Mouse (Mus musculus) E14TG2a.4 (cell line): ENCODE data around the gene Spred1.

Source experiments
- CTCF ChIP-seq: conservative IDR thresholded peaks from 2 replicates; pipeline ENCODE4 v1.5.1; 2014; ENCODE audit warnings: low read length
- NANOG ChIP-seq: IDR thresholded peaks from 2 replicates; pipeline ENCODE4 v1.6.1; 2014; ENCODE audit warnings: borderline replicate concordance, low read length, mixed read lengths
- POU5F1 ChIP-seq: IDR thresholded peaks from 2 replicates; pipeline ENCODE4 v1.6.1; 2014; ENCODE audit warnings: low read length, borderline replicate concordance

DNA sequence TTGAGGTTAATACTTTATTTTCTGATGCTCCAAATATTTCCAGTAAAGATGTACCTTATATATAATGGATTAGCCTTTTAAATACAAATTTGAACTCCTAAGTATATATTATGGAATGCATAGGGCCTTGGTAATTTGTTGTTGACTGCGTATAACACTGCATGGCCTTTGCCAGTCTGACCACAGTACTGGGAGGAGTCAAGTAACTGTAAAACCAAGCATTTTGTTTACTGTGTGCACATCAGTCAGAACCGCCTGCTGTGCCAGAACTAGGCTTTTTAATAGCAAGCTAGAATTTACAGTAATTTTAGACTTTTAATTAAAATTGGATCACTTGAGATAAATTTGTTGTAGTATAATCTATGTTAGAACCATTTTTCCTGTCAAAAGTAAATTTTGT is 3.7 kb downstream of the Spred1 start:
- TF ChIP-seq CTCF: no peak
- TF ChIP-seq POU5F1: no peak
- TF ChIP-seq NANOG: no peak
